Mouse (Mus musculus): ENCODE results near the gene Tfpi. TPM values are rescaled to one million over a fixed set of nuclear protein-coding genes. Genes with fewer than 3 reads are reported as not detected.
"Not testable (repeated sequence)": the region's sequence is repeated elsewhere in the genome, so short reads cannot be mapped to it uniquely, and the experiment has no call there.

Tfpi gene
- 10 to 100 TPM; 56.4 to 57.8 TPM for total RNA-seq (2021)
- long read RNA-seq, experiment 1, transcript Tfpi-204 (8 exons, 3,614 nt), result major isoform, 8 of 88 reads
- long read RNA-seq, experiment 1, transcript Tfpi-202 (8 exons, 3,576 nt), result major isoform, 8 of 88 reads
- long read RNA-seq, experiment 1, partial matches to known transcripts, result 8 of 88 reads
- long read RNA-seq, experiment 1, other reads (novel, unspliced or antisense), result 62 of 88 reads
- long read RNA-seq, experiment 2, transcript Tfpi-202 (8 exons, 3,576 nt), result minor isoform, 5 of 98 reads
- long read RNA-seq, experiment 2, transcript Tfpi-204 (8 exons, 3,614 nt), result major isoform, 13 of 98 reads
- long read RNA-seq, experiment 2, partial matches to known transcripts, result 9 of 98 reads
- long read RNA-seq, experiment 2, other reads (novel, unspliced or antisense), result 70 of 98 reads

DNA sequence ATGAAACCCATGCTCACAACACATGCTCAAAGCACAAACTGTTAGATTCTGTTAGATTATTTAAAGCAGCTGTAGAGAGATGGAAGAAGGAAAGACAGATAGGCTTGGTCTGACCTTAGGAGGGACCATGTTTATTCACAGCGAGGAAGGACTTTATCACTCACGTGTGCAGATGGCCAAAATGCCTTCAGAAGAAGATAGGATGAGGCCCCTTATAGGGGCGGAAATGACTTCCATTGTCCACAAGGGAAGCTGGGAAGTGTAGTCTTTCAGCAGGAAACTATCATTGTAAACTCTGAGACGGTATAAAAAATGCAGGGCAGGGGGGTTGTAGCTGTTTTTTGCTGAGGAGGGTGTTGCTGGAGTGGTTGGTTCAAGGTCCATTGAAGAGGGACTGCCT is at the start of gene Tfpi:
Gene Tfpi, minus strand, starts transcription at position 199 of the 400 bp plus-strand sequence.
- DNase-seq, result peak; percentile 22 to 49
- intact Hi-C loops (cut with DNase I), result no loop called here

DNA sequence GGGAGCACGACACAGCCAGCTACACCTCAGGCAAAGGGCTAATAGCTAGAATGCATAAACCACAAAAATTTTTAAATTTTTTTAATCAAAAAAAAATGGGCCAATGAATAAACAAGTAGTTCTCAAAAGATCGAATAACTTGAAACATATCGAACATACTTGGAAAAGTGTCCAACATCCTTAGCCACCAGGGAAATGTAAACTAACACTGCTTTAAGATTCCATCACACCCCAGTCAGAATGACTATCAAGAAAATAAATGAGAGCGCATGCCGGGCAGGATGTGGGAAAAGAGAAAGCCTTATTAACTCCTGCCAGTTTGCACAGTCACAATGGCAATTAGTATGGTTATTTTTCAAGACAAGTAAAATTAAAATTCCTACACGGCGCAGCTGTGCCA is 49.6 kb upstream of the Tfpi start:
- intact Hi-C loops (cut with DNase I), result no loop called here
- no peak for DNase-seq

DNA sequence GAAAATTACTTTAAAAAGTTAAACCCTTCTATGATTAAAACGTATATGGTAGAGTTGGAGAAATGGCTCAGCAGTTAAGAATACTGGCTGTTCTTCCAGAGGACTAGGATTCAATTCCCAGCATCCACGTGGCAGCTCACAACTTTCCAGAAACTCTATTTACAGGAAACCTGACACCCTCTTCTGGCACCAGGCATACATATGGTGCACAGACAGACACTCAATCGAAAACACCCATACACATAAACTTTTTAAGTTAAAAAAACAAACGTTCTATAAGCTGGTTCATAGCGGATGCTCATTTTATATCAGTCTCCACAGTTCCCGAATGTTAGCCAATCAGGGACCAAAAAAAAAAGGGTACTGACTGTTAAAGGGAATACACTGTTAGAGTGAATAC is 49.2 kb upstream of the Tfpi start:
- intact Hi-C loops (cut with DNase I), result no loop called here
- no peak for DNase-seq

DNA sequence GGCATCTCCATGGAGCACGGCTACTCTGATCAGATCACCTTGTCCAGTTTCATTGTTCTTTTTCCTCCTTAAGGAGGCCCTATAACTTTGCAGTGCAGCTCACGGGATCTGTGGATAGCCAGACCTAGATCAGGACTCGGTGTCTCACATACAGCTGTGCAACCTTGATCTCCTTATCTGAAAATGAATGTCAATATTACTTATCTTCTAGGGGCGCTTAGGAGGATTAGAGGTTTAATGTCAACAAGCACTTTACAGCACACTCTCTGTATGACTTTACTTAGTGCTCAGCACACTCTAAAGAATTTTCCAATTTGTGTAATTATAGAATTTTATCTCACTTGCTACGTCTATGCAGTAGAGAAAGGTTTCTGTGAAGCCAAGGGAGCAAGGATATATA is 48.5 kb upstream of the Tfpi start:
- DNase-seq, result no peak
- intact Hi-C loops (cut with DNase I), result no loop called here

DNA sequence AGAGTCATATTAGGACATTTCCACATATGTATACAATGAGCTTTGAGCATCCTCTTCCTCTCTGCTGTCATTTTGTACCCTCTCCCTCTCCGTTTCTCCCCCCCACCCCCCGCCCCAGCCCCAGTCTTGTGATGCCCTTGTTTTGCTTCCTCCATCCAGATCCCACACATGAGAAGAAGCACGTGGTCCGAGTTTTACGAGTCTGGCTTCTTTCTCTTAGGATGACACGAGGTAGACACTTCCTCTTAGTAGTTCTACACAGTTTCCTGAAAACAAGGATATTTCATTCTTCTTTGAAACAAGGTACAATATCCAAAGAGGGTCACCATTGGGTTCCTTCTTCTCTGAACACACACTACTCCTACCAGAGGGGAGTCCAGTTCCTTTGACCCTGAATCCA is 47.4 kb upstream of the Tfpi start:
- intact Hi-C loops (cut with DNase I), result no loop called here
- DNase-seq, result no peak

DNA sequence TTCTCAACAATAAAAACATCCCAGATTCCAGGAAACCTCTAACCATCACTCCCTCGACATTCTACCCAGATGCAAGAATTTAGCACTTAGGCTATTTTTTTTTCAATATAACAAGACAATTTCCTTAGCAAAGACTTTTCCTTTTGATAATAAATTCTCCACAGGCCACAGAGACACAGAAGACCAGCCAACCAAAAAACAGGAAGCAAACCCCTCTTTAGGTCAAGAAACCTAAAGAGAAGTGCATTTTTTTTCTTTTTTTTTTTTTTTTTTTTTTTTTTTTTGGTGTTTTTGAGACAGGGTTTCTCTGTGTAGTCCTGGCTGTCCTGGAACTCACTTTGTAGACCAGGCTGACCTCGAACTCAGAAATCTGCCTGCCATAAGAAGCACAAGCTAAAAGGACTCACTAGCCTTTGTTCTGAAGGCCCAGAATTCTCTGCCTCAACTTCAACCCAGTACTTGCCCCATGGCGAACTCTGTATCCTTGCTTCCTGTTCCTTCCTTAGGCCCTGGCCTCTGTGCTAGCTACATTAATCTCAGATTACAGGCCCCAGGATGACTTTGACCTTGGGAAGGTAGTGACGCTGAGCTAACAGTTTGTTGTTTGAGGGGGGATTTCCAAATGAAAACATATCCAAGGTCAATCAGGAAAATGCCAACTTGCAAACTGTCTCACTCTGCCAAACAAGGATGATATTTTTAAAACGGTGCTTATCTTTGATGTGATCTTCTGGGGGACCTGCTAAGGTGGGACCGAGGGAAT is 46.7 kb upstream of the Tfpi start:
- DNase-seq, result no peak
- intact Hi-C loops (cut with DNase I), result no loop called here

DNA sequence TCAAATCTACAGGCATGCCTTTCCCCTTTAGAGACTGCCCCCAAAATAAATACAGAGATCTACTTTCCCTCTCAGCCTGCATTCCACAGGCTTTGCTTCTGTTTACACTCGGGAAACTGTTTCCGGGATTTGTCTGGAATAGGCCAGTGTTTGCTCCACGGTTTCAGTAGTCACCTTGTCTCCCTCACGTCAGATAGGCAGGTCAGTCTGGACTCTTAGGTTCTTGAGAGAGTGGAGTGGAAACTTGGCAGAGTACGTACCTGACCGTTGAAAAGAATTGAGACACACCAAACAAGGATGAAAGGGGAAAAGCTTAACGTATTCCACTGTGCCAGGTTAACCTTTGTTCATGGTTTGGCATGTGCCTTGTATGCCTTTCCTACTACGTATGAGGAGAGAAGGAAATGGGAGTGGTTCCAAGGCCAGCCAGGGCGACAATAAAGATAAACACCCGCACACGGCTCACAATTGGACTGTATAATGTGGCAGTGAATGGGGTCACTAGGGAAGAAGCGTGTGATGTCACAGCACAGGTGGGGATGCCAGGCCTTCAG is 43.0 kb upstream of the Tfpi start:
- intact Hi-C loops (cut with DNase I), result no loop called here
- peak; percentile 22 to 44 for DNase-seq

GRCm38 (mm10) chr2:84518767-84519166 is 42.2 kb upstream of the Tfpi start:
- DNase-seq, result peak in 1 of 2 experiments; percentile 5

DNA sequence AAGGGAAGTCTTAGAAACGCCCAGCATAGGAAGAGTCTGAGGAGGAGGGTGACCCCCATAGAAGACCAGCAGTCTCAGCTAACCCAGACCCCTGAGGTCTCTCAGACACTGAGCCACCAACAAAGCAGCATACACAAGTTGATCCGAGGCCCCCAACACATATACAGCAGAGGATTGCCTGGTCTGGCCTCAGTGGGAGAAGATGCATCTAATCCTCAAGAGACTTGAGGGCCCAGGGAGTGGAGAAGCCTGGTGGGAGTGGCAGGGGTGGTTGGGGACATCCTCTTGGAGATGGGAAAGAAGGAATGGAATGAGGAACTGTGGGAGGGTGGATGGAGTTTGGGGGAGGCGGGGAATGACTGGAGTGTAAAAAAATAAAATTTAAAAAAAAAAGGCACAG is 36.7 kb upstream of the Tfpi start:
- no peak for DNase-seq
- intact Hi-C loops (cut with DNase I), result no loop called here

More at GRCm38 (mm10) chr2:84518767-84519166, 42.2 kb upstream of the Tfpi start:
- intact Hi-C loops (cut with DNase I), result no loop called here

- intact Hi-C loops (cut with DNase I), result no loop called here
These were observed 34.9 kb upstream of the Tfpi start for GRCm38 (mm10) chr2:84511508-84511907.

DNA sequence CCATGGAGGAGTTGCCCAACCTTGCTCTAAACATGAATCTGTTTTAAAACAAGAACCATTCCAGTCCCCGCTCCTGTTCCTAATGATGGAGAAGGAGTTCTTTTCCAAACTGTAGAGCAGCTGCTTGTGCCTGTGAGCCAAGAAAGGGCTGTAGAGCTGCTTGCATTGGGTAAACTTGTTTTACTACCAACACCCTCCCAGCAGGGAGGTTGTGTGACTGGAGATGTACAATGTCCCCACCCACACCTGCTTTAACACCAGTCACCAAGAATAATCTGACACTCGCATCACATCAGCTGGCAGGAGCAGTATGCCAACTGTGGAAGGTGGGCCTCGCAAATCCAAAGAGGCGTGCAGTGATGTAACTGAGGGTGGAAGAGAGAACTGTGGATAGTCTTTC is 34.5 kb upstream of the Tfpi start:
- DNase-seq, result no peak
- intact Hi-C loops (cut with DNase I), result no loop called here

More at GRCm38 (mm10) chr2:84511508-84511907, 34.9 kb upstream of the Tfpi start:
- no peak for DNase-seq

GRCm38 (mm10) chr2:84504954-84505394 is 28.4 kb upstream of the Tfpi start:
- intact Hi-C loops (cut with DNase I), result not testable (repeated sequence)
- DNase-seq, result peak in 1 of 2 experiments; percentile 36

GRCm38 (mm10) chr2:84504285-84504684 is 27.7 kb upstream of the Tfpi start:
- intact Hi-C loops (cut with DNase I), result no loop called here
- DNase-seq, result no peak

- DNase-seq, result no peak
- intact Hi-C loops (cut with DNase I), result no loop called here
These were observed 22.3 kb upstream of the Tfpi start for GRCm38 (mm10) chr2:84498921-84499320.

GRCm38 (mm10) chr2:84495108-84495507 is 18.5 kb upstream of the Tfpi start:
- intact Hi-C loops (cut with DNase I), result no loop called here
- no peak for DNase-seq

- no peak for DNase-seq
- intact Hi-C loops (cut with DNase I), result no loop called here
These were observed 17.1 kb upstream of the Tfpi start for GRCm38 (mm10) chr2:84493626-84494025.

GRCm38 (mm10) chr2:84491715-84492114 is 15.1 kb upstream of the Tfpi start:
- intact Hi-C loops (cut with DNase I), result no loop called here

GRCm38 (mm10) chr2:84487705-84488291 is 11.2 kb upstream of the Tfpi start:
- intact Hi-C loops (cut with DNase I), result no loop called here
- DNase-seq, result no peak

More at GRCm38 (mm10) chr2:84491715-84492114, 15.1 kb upstream of the Tfpi start:
- DNase-seq, result no peak

- intact Hi-C loops (cut with DNase I), result loop anchor here (5.0 kb wide), 1 partner anchor 180 kb away; no protein-coding TSS in a partner anchor
- peak; percentile 41 to 52 for DNase-seq
These were observed 5.3 kb upstream of the Tfpi start for GRCm38 (mm10) chr2:84481863-84482262.

GRCm38 (mm10) chr2:84479036-84479435 is 2.5 kb upstream of the Tfpi start:
- DNase-seq, result peak; percentile 37 to 79
- intact Hi-C loops (cut with DNase I), result loop anchor here (1.0 kb wide), 1 partner anchor 24 kb away; no protein-coding TSS in a partner anchor

- intact Hi-C loops (cut with DNase I), result no loop called here
- DNase-seq, result no peak
These were observed 1.2 kb upstream of the Tfpi start for GRCm38 (mm10) chr2:84477759-84478158.
